In genomic region chrX:103821195-103821831, GRCm38 (mm10) we compare ENCODE assay signal across 8 mouse cellular contexts. TPM values are rescaled to one million over a fixed set of nuclear protein-coding genes. Genes with fewer than 3 reads are reported as not detected.
DNase-seq lines count a peak whose midpoint lies in the region; ATAC-seq and TF ChIP-seq lines count a peak whose summit lies in the region.

No protein-coding gene starts in this region.

- TF ChIP-seq CTCF in intestine, postnatal 0 days (IDR thresholded peaks at IDR 0.05; ENCODE audit: low read depth), result no peak

- peak; percentile 43 for ATAC-seq in heart, embryonic 11.5 days (replicated peaks; ENCODE audit: insufficient number of reproducible peaks, low FRiP score, low TSS enrichment)
- no peak; the same call in 1 of the 2 replicates for ATAC-seq in embryonic facial prominence, embryonic 13.5 days (ENCODE audit: insufficient number of reproducible peaks, insufficient read depth, low FRiP score, low TSS enrichment, low read depth)
- ATAC-seq in intestine, postnatal 0 days, result peak; percentile 38; the same call in 1 of the 2 replicates
- peak; percentile 44; the same call in 1 of the 2 replicates for ATAC-seq in megakaryocyte-erythroid progenitor cell, adult 5-6 weeks (replicated peaks; ENCODE audit: low FRiP score, low TSS enrichment, poor library complexity, severe bottlenecking)

- H3K27me3 ChIP-seq in heart, embryonic 11.5 days (ENCODE audit: control insufficient read depth, insufficient read depth, low read length), result peaks cover 40% of the 10 kb centered on the region
- peaks cover 67% of the 10 kb centered on the region for H3K27me3 ChIP-seq in embryonic facial prominence, embryonic 13.5 days
- no peaks in the 10 kb centered on the region for H3K27me3 ChIP-seq in intestine, postnatal 0 days (replicated peaks; ENCODE audit: control insufficient read depth, insufficient read depth, low read length)

- peak overlapping the region; percentile 79 for H3K4me2 ChIP-seq in heart, embryonic 11.5 days
- H3K4me2 ChIP-seq in embryonic facial prominence, embryonic 13.5 days, result peak overlapping the region; percentile 73
- peak overlapping the region; percentile 79 for H3K4me2 ChIP-seq in intestine, postnatal 0 days (replicated peaks; ENCODE audit: low read depth)

- peak overlapping the region; percentile 64 for H3K9ac ChIP-seq in heart, embryonic 11.5 days (ENCODE audit: low read depth, low read length)
- peak overlapping the region; percentile 73 for H3K9ac ChIP-seq in embryonic facial prominence, embryonic 13.5 days
- H3K9ac ChIP-seq in intestine, postnatal 0 days (ENCODE audit: low read depth, low read length), result no peak overlapping the region; the same call in 1 of the 2 replicates

- H3K9me3 ChIP-seq in heart, embryonic 11.5 days (replicated peaks; ENCODE audit: control insufficient read depth, low read length), result no peaks in the 10 kb centered on the region
- H3K9me3 ChIP-seq in embryonic facial prominence, embryonic 13.5 days, result no peaks in the 10 kb centered on the region
- H3K9me3 ChIP-seq in intestine, postnatal 0 days (ENCODE audit: control insufficient read depth), result no peaks in the 10 kb centered on the region

- no peaks in the 10 kb centered on the region for H3K4me1 ChIP-seq in heart, embryonic 11.5 days (ENCODE audit: control insufficient read depth, insufficient read depth, low read length)
- peaks cover 9% of the 10 kb centered on the region; the same call in 1 of the 2 replicates for H3K4me1 ChIP-seq in embryonic facial prominence, embryonic 13.5 days
- no peaks in the 10 kb centered on the region for H3K4me1 ChIP-seq in intestine, postnatal 0 days (replicated peaks; ENCODE audit: control insufficient read depth, insufficient read depth, low read length)

- DNase-seq in heart, adult 11 months, result no peak
- DNase-seq in ES-CJ7 (ENCODE audit: low read depth, low spot score), result peak; percentile 1
- no peak for DNase-seq in urinary bladder, postnatal 14 days (ENCODE audit: low spot score)
- DNase-seq in layer of hippocampus, postnatal 36 days, result no peak

- no peak overlapping the region for H3K27ac ChIP-seq in heart, embryonic 11.5 days (ENCODE audit: low read depth, low read length)
- peak overlapping the region; percentile 93 for H3K27ac ChIP-seq in embryonic facial prominence, embryonic 13.5 days
- no peak overlapping the region for H3K27ac ChIP-seq in intestine, postnatal 0 days (ENCODE audit: low read depth, low read length)

- peak overlapping the region; percentile 51 for H3K4me3 ChIP-seq in heart, embryonic 11.5 days (ENCODE audit: low read depth, low read length)
- peak overlapping the region; percentile 54 for H3K4me3 ChIP-seq in embryonic facial prominence, embryonic 13.5 days
- peak overlapping the region; percentile 50 for H3K4me3 ChIP-seq in intestine, postnatal 0 days (ENCODE audit: low read depth, low read length)

- H3K36me3 ChIP-seq in heart, embryonic 11.5 days (ENCODE audit: control insufficient read depth, insufficient read depth, low read length), result no peaks in the 10 kb centered on the region
- no peaks in the 10 kb centered on the region for H3K36me3 ChIP-seq in embryonic facial prominence, embryonic 13.5 days
- H3K36me3 ChIP-seq in intestine, postnatal 0 days (ENCODE audit: control insufficient read depth, insufficient read depth), result no peaks in the 10 kb centered on the region

- WGBS in heart, embryonic 11.5 days (ENCODE audit: insufficient replicate concordance), result 13% methylated on average over 33 of the region's 37 CpGs
- 28% methylated on average over 37 of the region's 37 CpGs for WGBS in embryonic facial prominence, embryonic 13.5 days
- 27% methylated on average over 37 of the region's 37 CpGs for WGBS in intestine, postnatal 0 days

RNA-seq across cellular contexts. Expression of gene Slc16a2, which starts 0.5 kb away (rescaled TPM):
- polyA plus RNA-seq in heart, embryonic 11.5 days (2014; fragmentation: Nextera tagmentation; extraction: Ambion mirVana), result 11.1 and 11.3 TPM in 2 replicates
- 14.8 and 16.5 TPM in 2 replicates for polyA plus RNA-seq in embryonic facial prominence, embryonic 13.5 days (2015; fragmentation: Nextera tagmentation; extraction: Ambion mirVana)
- polyA plus RNA-seq in intestine, postnatal 0 days (2015; fragmentation: Nextera tagmentation; extraction: Ambion mirVana), result 4.8 and 5.9 TPM in 2 replicates
- total RNA-seq in megakaryocyte-erythroid progenitor cell, adult 5-6 weeks (2014; fragmentation: Nextera tagmentation), result not detected in 2 replicates
- total RNA-seq in megakaryocyte-erythroid progenitor cell, adult 5-6 weeks (2017), result 0.05 and 0.19 TPM in 2 replicates
- 10 to 100 TPM; 37.5 to 39.8 TPM for total RNA-seq in layer of hippocampus, postnatal 36 days (2021)
